Mouse (Mus musculus) megakaryocyte, adult 5-6 weeks (primary cell): Measurements from ENCODE around the gene Gdpd5. TPM values are rescaled to one million over a fixed set of nuclear protein-coding genes. Genes with fewer than 3 reads are reported as not detected.

Experiments
- ATAC-seq: 2 replicates; pipeline ENCODE4 v1.8.0; 2016; ENCODE audit warnings: mild to moderate bottlenecking, inconsistent platforms; ENCODE audit not compliant: poor library complexity, severe bottlenecking
- total RNA-seq, 2 experiments: library from RNA; stranded (forward) in 1 of 2; stranded (reverse) in 1 of 2; fragments of 153-499, 151-499 nt in 1 of 2; fragments of 221-1000, 200-1000 nt in 1 of 2; gene quantifications; 2 replicates each; pipeline versions ENCODE4 v1.2.3 to v1.2.4; 2015 to 2017

Gene Gdpd5
- total RNA-seq, 2 experiments from 2014 or later = 0.70 to 3.5 TPM

GRCm38 (mm10) chr7:99438881-99439280 is 57.7 kb downstream of the Gdpd5 start:
- ATAC-seq = no peak

- ATAC-seq = no peak
Measured at GRCm38 (mm10) chr7:99441534-99442072, 60.4 kb downstream of the Gdpd5 start.

GRCm38 (mm10) chr7:99443164-99443563 is 62.0 kb downstream of the Gdpd5 start:
- no peak for ATAC-seq

GRCm38 (mm10) chr7:99444012-99444411 is 62.8 kb downstream of the Gdpd5 start:
- no peak for ATAC-seq

- ATAC-seq = 0 out of 2 replicates have a peak, but pooled peaks have one; percentile 29
Measured at GRCm38 (mm10) chr7:99445833-99446232, 64.6 kb downstream of the Gdpd5 start.

- no peak for ATAC-seq
Measured at GRCm38 (mm10) chr7:99447323-99447722, 66.1 kb downstream of the Gdpd5 start.

GRCm38 (mm10) chr7:99448619-99449018 is 67.4 kb downstream of the Gdpd5 start:
- no peak for ATAC-seq

GRCm38 (mm10) chr7:99449063-99449462 is 67.8 kb downstream of the Gdpd5 start:
- ATAC-seq = peak; percentile 39

- no peak for ATAC-seq
Measured at GRCm38 (mm10) chr7:99449751-99450150, 68.5 kb downstream of the Gdpd5 start.

GRCm38 (mm10) chr7:99450703-99451102 is 69.5 kb downstream of the Gdpd5 start:
- ATAC-seq = peak; percentile 65

- no peak for ATAC-seq
Measured at GRCm38 (mm10) chr7:99452859-99453258, 71.6 kb downstream of the Gdpd5 start.

GRCm38 (mm10) chr7:99454044-99454443 is 72.8 kb downstream of the Gdpd5 start:
- no peak for ATAC-seq

- ATAC-seq = no peak
Measured at GRCm38 (mm10) chr7:99458849-99459248, 77.6 kb downstream of the Gdpd5 start.

GRCm38 (mm10) chr7:99459888-99460652 is 78.9 kb downstream of the Gdpd5 start:
- ATAC-seq = no peak

- ATAC-seq = no peak
Measured at GRCm38 (mm10) chr7:99463120-99463519, 81.9 kb downstream of the Gdpd5 start.

GRCm38 (mm10) chr7:99465811-99466210 is 84.6 kb downstream of the Gdpd5 start, which contains the start of gene Klhl35:
TSS of gene Klhl35 (plus strand) at chr7:99466004.
- no peak for ATAC-seq

- peak; percentile 2; the same call in 1 of the 2 replicates for ATAC-seq
Measured at GRCm38 (mm10) chr7:99467916-99468282, 86.7 kb downstream of the Gdpd5 start.

GRCm38 (mm10) chr7:99468283-99469132 is 87.3 kb downstream of the Gdpd5 start:
- ATAC-seq = peak; percentile 88

- no peak for ATAC-seq
Measured at GRCm38 (mm10) chr7:99469680-99470405, 88.6 kb downstream of the Gdpd5 start.

GRCm38 (mm10) chr7:99471578-99471977 is 90.4 kb downstream of the Gdpd5 start:
- no peak for ATAC-seq
